Mouse (Mus musculus): ENCODE measurements around the gene Gtf2ird1. TPM values are rescaled to one million over a fixed set of nuclear protein-coding genes. Genes with fewer than 3 reads are reported as not detected.
A peak's percentile ranks its signal among the peaks of the same experiment; 100 is the strongest.

The Gtf2ird1 gene
- polyA plus RNA-seq, 1 experiment from 2014 or later = 64.9 TPM

- Histone ChIP-seq H3K9me3 (replicated peaks) (no peaks in the 10 kb centered on the region), H3K27ac (replicated peaks) (0 out of 2 replicates have a peak overlapping the region, but pooled peaks have one; percentile 19), H3K4me1 (peaks cover 50% of the 10 kb centered on the region), H3K9ac (replicated peaks) (no peak overlapping the region), H3K36me3 (peaks cover 8% of the 10 kb centered on the region; the same call in 1 of the 2 replicates), H3K4me2 (no peak overlapping the region), H3K4me3 (replicated peaks) (no peak overlapping the region), H3K27me3 (replicated peaks) (no peaks in the 10 kb centered on the region)
- 66% methylated on average over 3 of the region's 3 CpGs for WGBS
- no peak for ATAC-seq (ENCODE audit: low FRiP score)
These were observed 15.4 kb downstream of the Gtf2ird1 start for GRCm38 (mm10) chr5:134441105-134441504.

DNA sequence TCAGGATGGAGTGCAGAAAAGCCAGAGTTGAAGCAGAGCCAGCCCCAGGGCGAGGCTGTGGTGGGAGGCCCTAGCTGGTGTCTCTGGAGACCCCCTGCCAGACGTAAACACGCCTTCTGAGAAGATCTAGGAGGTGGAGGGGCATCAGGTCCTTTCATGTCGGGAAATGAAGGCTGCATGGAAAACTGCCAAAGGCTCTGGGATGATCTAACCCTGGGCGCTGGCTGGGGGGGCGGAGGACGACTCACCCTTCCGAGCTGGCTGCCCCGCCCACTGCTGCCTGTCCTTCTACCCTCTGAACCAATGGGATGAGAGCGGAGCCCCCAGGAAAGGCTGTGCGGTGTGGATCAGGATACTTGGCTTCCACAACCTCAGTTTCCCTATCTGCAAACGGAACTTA is 16.4 kb downstream of the Gtf2ird1 start:
- H3K4me1 ChIP-seq = peaks cover 47% of the 10 kb centered on the region
- H3K27ac ChIP-seq (replicated peaks) = no peak overlapping the region

DNA sequence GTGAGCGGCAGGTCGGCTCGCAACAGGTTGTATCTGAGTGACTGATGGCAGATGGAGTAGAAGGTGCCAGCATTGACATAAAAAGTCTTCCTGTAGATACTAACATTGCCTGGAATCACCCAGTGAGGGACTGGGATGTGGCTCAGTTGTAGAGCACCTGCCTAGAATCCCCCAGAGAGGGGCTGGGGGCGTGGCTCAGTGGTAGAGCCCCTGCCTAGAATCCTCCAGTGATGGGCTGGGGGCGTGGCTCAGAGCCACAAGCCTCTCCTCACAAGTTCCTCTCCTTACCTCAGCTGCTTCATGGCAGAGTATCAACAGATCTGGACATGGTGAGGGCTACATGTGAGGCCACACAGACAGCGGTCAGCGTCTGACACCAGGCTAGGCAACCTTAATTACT is 17.0 kb downstream of the Gtf2ird1 start:
- 99% methylated on average over 7 of the region's 7 CpGs for WGBS

More for the DNA sequence above, 16.4 kb downstream of the Gtf2ird1 start:
- Histone ChIP-seq H3K9me3 (replicated peaks) (no peaks in the 10 kb centered on the region), H3K4me3 (replicated peaks) (no peak overlapping the region), H3K9ac (replicated peaks) (no peak overlapping the region), H3K4me2 (no peak overlapping the region), H3K27me3 (replicated peaks) (no peaks in the 10 kb centered on the region), H3K36me3 (peaks cover 8% of the 10 kb centered on the region; the same call in 1 of the 2 replicates)
- 73% methylated on average over 12 of the region's 12 CpGs for WGBS
- ATAC-seq (ENCODE audit: low FRiP score) = no peak

GRCm38 (mm10) chr5:134438676-134439425 is 17.7 kb downstream of the Gtf2ird1 start:
- Histone ChIP-seq H3K27ac (replicated peaks) (no peak overlapping the region), H3K9me3 (replicated peaks) (no peaks in the 10 kb centered on the region), H3K36me3 (0 out of 2 replicates have a peak, but pooled peaks cover 4% of the 10 kb centered on the region), H3K9ac (replicated peaks) (no peak overlapping the region), H3K4me2 (no peak overlapping the region), H3K4me1 (peaks cover 52% of the 10 kb centered on the region), H3K27me3 (replicated peaks) (no peaks in the 10 kb centered on the region), H3K4me3 (replicated peaks) (no peak overlapping the region)
- ATAC-seq (ENCODE audit: low FRiP score) = no peak
- 95% methylated on average over 6 of the region's 6 CpGs for WGBS

More for the DNA sequence above, 17.0 kb downstream of the Gtf2ird1 start:
- ATAC-seq (ENCODE audit: low FRiP score) = no peak
- H3K27ac ChIP-seq (replicated peaks) = no peak overlapping the region
- H3K9ac ChIP-seq (replicated peaks) = no peak overlapping the region
- H3K4me2 ChIP-seq = no peak overlapping the region
- peaks cover 8% of the 10 kb centered on the region; the same call in 1 of the 2 replicates for H3K36me3 ChIP-seq
- H3K9me3 ChIP-seq (replicated peaks) = no peaks in the 10 kb centered on the region
- no peaks in the 10 kb centered on the region for H3K27me3 ChIP-seq (replicated peaks)
- H3K4me3 ChIP-seq (replicated peaks) = no peak overlapping the region
- peaks cover 50% of the 10 kb centered on the region for H3K4me1 ChIP-seq

DNA sequence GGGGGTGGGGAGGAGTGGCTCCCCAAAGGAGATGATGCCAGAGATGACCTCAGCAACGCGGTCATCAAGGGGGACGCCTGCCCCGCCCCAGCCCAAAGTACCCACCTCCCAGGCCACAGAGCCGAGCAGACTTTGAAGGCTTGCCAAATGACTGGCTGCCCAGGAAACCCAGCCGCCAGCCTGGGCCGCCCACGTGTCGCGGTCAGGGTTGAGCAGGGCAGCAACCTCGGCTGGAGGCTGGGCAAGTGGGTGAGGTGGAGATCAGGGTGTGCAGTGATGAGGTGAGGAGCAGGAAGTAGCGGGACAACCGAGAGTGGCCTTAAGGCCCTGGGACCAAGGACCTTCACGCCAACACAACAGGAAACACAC is 19.1 kb downstream of the Gtf2ird1 start:
- peak overlapping the region; percentile 70; the same call in 1 of the 2 replicates for H3K27ac ChIP-seq (replicated peaks)
- H3K27me3 ChIP-seq (replicated peaks) = no peaks in the 10 kb centered on the region
- no peak overlapping the region for H3K4me2 ChIP-seq
- 77% methylated on average over 14 of the region's 14 CpGs for WGBS
- no peak for ATAC-seq (ENCODE audit: low FRiP score)
- no peak overlapping the region for H3K9ac ChIP-seq (replicated peaks)
- H3K4me3 ChIP-seq (replicated peaks) = no peak overlapping the region
- peaks cover 55% of the 10 kb centered on the region for H3K4me1 ChIP-seq
- H3K9me3 ChIP-seq (replicated peaks) = no peaks in the 10 kb centered on the region
- H3K36me3 ChIP-seq = 0 out of 2 replicates have a peak, but pooled peaks cover 4% of the 10 kb centered on the region

GRCm38 (mm10) chr5:134436782-134437458 is 19.6 kb downstream of the Gtf2ird1 start:
- Histone ChIP-seq H3K9me3 (replicated peaks) (no peaks in the 10 kb centered on the region), H3K36me3 (no peaks in the 10 kb centered on the region), H3K4me2 (no peak overlapping the region), H3K4me1 (peaks cover 55% of the 10 kb centered on the region), H3K4me3 (replicated peaks) (no peak overlapping the region), H3K9ac (replicated peaks) (no peak overlapping the region), H3K27ac (replicated peaks) (peak overlapping the region; percentile 70), H3K27me3 (replicated peaks) (no peaks in the 10 kb centered on the region)
- ATAC-seq (ENCODE audit: low FRiP score) = no peak
- 87% methylated on average over 13 of the region's 13 CpGs for WGBS

DNA sequence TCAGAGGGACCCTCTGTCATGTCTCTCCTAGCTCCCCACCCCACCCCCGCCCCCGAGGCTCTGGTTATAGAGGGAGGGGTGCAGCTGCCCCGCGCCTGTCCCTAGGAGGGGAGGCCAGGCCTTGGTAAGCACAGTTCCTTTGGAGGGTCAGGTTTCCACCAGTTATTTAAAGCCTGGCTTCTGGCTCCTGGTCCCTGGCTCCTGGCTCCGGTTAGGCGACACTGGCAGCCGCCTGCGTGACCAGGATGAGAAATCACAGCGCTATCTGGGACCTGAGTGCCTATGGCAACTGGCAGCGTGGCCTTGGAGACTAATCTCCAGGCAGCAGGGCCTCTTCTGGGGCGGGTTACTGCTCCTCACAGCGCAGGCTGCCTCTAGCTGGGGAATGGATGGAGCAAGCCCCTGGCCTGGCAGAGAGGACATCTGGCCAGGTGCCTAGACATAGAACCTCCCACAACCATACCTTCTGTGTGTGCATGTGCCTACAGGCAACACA is 20.6 kb downstream of the Gtf2ird1 start:
- Histone ChIP-seq H3K4me2 (no peak overlapping the region), H3K4me1 (peaks cover 49% of the 10 kb centered on the region), H3K27ac (replicated peaks) (peak overlapping the region; percentile 70), H3K36me3 (no peaks in the 10 kb centered on the region), H3K27me3 (replicated peaks) (no peaks in the 10 kb centered on the region), H3K9me3 (replicated peaks) (no peaks in the 10 kb centered on the region), H3K9ac (replicated peaks) (no peak overlapping the region), H3K4me3 (replicated peaks) (no peak overlapping the region)
- 36% methylated on average over 12 of the region's 12 CpGs for WGBS
- peak; percentile 80 for ATAC-seq (ENCODE audit: low FRiP score)

- H3K4me3 ChIP-seq (replicated peaks) = no peak overlapping the region
- H3K9ac ChIP-seq (replicated peaks) = no peak overlapping the region
- no peak for ATAC-seq (ENCODE audit: low FRiP score)
- H3K4me2 ChIP-seq = no peak overlapping the region
- no peak overlapping the region for H3K27ac ChIP-seq (replicated peaks)
- no peaks in the 10 kb centered on the region for H3K36me3 ChIP-seq
- H3K27me3 ChIP-seq (replicated peaks) = no peaks in the 10 kb centered on the region
- 68% methylated on average over 10 of the region's 10 CpGs for WGBS
- peaks cover 38% of the 10 kb centered on the region for H3K4me1 ChIP-seq
- H3K9me3 ChIP-seq (replicated peaks) = no peaks in the 10 kb centered on the region
These were observed 23.4 kb downstream of the Gtf2ird1 start for GRCm38 (mm10) chr5:134433137-134433536.

DNA sequence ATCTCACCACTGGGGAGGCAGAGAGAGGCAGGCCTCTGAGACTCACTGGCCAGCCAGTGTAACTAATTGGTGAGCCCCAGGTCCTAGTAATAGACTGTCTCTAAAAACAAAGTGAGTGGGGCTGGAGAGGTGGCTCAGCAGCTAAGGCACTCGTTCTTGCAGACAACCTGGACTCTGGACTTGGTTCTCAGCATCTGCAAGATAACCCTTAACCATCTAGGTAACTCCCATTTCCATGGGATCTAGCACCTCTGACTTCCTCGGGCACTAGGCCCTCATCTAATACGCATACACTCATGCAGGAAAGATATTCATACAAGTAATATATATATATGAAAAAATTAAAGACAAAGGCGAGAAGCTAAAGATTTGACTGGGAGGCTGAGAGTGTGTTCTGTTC is 26.4 kb downstream of the Gtf2ird1 start:
- no peaks in the 10 kb centered on the region for H3K9me3 ChIP-seq (replicated peaks)
- no peaks in the 10 kb centered on the region for H3K36me3 ChIP-seq
- H3K27me3 ChIP-seq (replicated peaks) = no peaks in the 10 kb centered on the region
- no peak overlapping the region for H3K9ac ChIP-seq (replicated peaks)
- H3K4me2 ChIP-seq = no peak overlapping the region
- no peak for ATAC-seq (ENCODE audit: low FRiP score)
- H3K4me1 ChIP-seq = peaks cover 13% of the 10 kb centered on the region
- no peak overlapping the region for H3K4me3 ChIP-seq (replicated peaks)
- WGBS = 80% methylated on average over 4 of the region's 4 CpGs
- no peak overlapping the region for H3K27ac ChIP-seq (replicated peaks)

DNA sequence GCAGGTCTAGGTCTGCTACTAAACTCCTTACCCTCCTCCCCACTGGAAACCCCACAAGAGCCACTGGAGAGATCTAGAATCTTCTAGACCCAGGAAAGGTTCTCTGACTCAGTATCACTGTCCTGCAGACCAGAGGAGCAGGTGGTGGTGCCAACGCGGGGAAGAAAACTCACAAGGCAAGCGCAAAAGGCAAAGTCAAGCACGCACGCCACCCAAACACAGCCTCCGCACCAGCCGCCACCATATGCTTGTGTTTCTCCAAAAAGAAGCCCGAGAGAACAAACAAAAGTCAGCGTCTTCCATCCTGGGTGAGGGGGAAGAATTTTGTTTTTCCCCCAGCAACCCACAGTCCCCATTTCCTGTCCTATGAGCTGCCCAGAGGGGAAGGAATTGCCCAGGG is 28.9 kb downstream of the Gtf2ird1 start:
- WGBS = 87% methylated on average over 9 of the region's 9 CpGs
- no peak for ATAC-seq (ENCODE audit: low FRiP score)
- H3K4me3 ChIP-seq (replicated peaks) = no peak overlapping the region
- no peaks in the 10 kb centered on the region for H3K27me3 ChIP-seq (replicated peaks)
- H3K9me3 ChIP-seq (replicated peaks) = no peaks in the 10 kb centered on the region
- H3K4me1 ChIP-seq = peaks cover 12% of the 10 kb centered on the region
- no peaks in the 10 kb centered on the region for H3K36me3 ChIP-seq
- H3K27ac ChIP-seq (replicated peaks) = no peak overlapping the region
- no peak overlapping the region for H3K9ac ChIP-seq (replicated peaks)
- no peak overlapping the region for H3K4me2 ChIP-seq

DNA sequence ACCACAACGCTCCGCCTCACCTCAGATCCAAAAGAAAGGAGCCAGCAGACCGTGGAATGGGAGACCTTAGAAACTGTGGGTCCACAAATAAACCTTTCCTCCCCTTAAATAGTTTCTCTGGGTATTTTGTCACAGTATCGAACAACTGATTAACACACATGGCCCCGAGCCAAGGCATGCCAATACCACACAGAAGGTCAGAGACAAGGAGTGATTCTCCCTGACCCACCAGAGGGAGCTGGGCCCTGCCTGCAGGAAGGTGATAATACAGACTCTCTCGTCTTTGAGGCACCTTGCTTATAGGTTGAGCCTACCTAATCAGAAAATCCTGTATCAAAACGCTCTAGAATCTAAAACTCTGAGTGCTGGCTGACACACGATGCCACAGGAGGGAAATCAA is 30.9 kb downstream of the Gtf2ird1 start:
- no peaks in the 10 kb centered on the region for H3K36me3 ChIP-seq
- no peak overlapping the region for H3K4me2 ChIP-seq
- no peak for ATAC-seq (ENCODE audit: low FRiP score)
- H3K27me3 ChIP-seq (replicated peaks) = no peaks in the 10 kb centered on the region
- peaks cover 12% of the 10 kb centered on the region for H3K4me1 ChIP-seq
- H3K9ac ChIP-seq (replicated peaks) = no peak overlapping the region
- H3K27ac ChIP-seq (replicated peaks) = no peak overlapping the region
- 91% methylated on average over 8 of the region's 8 CpGs for WGBS
- H3K9me3 ChIP-seq (replicated peaks) = no peaks in the 10 kb centered on the region
- H3K4me3 ChIP-seq (replicated peaks) = no peak overlapping the region

GRCm38 (mm10) chr5:134423930-134424329 is 32.6 kb downstream of the Gtf2ird1 start:
- Histone ChIP-seq H3K36me3 (no peaks in the 10 kb centered on the region), H3K9me3 (replicated peaks) (no peaks in the 10 kb centered on the region), H3K9ac (replicated peaks) (no peak overlapping the region), H3K27me3 (replicated peaks) (no peaks in the 10 kb centered on the region), H3K4me3 (replicated peaks) (no peak overlapping the region), H3K4me2 (no peak overlapping the region), H3K27ac (replicated peaks) (no peak overlapping the region), H3K4me1 (peaks cover 10% of the 10 kb centered on the region; the same call in 1 of the 2 replicates)
- no peak for ATAC-seq (ENCODE audit: low FRiP score)
- 79% methylated on average over 5 of the region's 5 CpGs for WGBS
